Mouse (Mus musculus) liver, adult (tissue): ENCODE results near the gene Gm14410.
"Not testable (repeated sequence)": the region's sequence is repeated elsewhere in the genome, so short reads cannot be mapped to it uniquely, and the experiment has no call there.

Experiments used
- GATA4 ChIP-seq: IDR thresholded peaks from 2 replicates; pipeline ENCODE4 v1.6.1; 2014; ENCODE audit warnings: mild to moderate bottlenecking, low read length; ENCODE audit not compliant: insufficient replicate concordance

Gene Gm14410

GRCm38 (mm10) chr2:177206341-177206740, at the start of gene Gm14410:
TSS of gene Gm14410 (minus strand) at chr2:177206421.
- not testable (repeated sequence) for TF ChIP-seq GATA4
